17 mouse cellular contexts compared by ENCODE assay signal in the genomic region with DNA sequence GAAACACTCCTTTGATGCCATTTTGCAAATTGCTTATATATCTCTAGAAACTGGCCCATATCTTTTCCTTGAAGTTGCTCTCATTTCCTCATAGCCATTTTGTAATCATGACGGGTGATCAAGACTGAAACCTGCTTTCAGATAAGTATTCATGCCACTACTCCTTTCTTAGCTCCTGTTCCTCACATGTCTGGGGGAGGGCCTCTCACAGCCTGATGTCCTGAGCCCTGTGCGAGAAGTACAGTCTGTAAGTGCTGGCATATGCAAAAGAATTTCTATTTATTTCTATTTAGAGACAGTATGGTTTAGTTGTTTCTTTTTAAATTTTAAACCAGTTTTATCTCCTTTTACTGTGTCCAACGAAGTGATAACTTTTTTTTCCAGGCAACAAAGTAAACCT.
"Had no signal": no experiment of that assay in that cellular context is flagged by ENCODE, and none has a peak within 500 bp of the region (broad histone marks: within the 10 kb centered on the region; RNA-seq: fewer than 3 reads in every experiment).

No protein-coding gene starts in this region.

- H3K4me1 ChIP-seq: liver, embryonic 12.5 days; midbrain, embryonic 10.5 days; midbrain, embryonic 12.5 days; neural tube, embryonic 13.5 days; neural tube, embryonic 15.5 days had no signal

- H3K27ac ChIP-seq: liver, embryonic 12.5 days; liver, embryonic 14.5 days; midbrain, embryonic 10.5 days; midbrain, embryonic 12.5 days; neural tube, embryonic 13.5 days; neural tube, embryonic 15.5 days had no signal

- H3K27me3 ChIP-seq: liver, embryonic 12.5 days; midbrain, embryonic 12.5 days; neural tube, embryonic 13.5 days; neural tube, embryonic 15.5 days had no signal

- H3K4me2 ChIP-seq: liver, embryonic 12.5 days; midbrain, embryonic 12.5 days; neural tube, embryonic 13.5 days; neural tube, embryonic 15.5 days had no signal

- H3K9ac ChIP-seq: liver, embryonic 12.5 days; liver, embryonic 14.5 days; midbrain, embryonic 12.5 days; neural tube, embryonic 13.5 days; neural tube, embryonic 15.5 days had no signal

- ATAC-seq: liver, embryonic 12.5 days; lung, postnatal 0 days; midbrain, embryonic 16.5 days had no signal

- H3K9me3 ChIP-seq: liver, embryonic 12.5 days; midbrain, embryonic 10.5 days; midbrain, embryonic 12.5 days; neural tube, embryonic 13.5 days; neural tube, embryonic 15.5 days had no signal

- DNase-seq: retina, postnatal 1 day; right cerebral cortex, adult 18-20 months; right cerebral cortex, postnatal 25 days; right cerebral cortex, postnatal 4 days; spleen, adult 18-20 months; thymus, adult 18-20 months; thymus, postnatal 14 days; thymus, postnatal 36 days had no signal

- H3K36me3 ChIP-seq: liver, embryonic 12.5 days; midbrain, embryonic 10.5 days; midbrain, embryonic 12.5 days; neural tube, embryonic 13.5 days; neural tube, embryonic 15.5 days had no signal

- H3K4me3 ChIP-seq: liver, embryonic 12.5 days; midbrain, embryonic 10.5 days; midbrain, embryonic 12.5 days; myocyte; neural tube, embryonic 13.5 days; neural tube, embryonic 15.5 days had no signal
